Comparison of ENCODE assay signal across 31 mouse cellular contexts in genomic region chr8:86393835-86394234, GRCm38 (mm10).
DNase-seq lines count a peak whose midpoint lies in the region; ATAC-seq lines count a peak whose summit lies in the region.
"Had no signal": no experiment of that assay in that cellular context is flagged by ENCODE, and none has a peak within 500 bp of the region (broad histone marks: within the 10 kb centered on the region; RNA-seq: fewer than 3 reads in every experiment).

No protein-coding gene starts in this region.

- peaks cover 12% of the 10 kb centered on the region for H3K9me3 ChIP-seq in midbrain, embryonic 10.5 days (replicated peaks)
- H3K9me3 ChIP-seq in midbrain, embryonic 16.5 days (replicated peaks; ENCODE audit: control insufficient read depth, low read length, poor library complexity, severe bottlenecking), result no peaks in the 10 kb centered on the region
- H3K9me3 ChIP-seq: embryonic facial prominence, embryonic 10.5 days; forebrain, embryonic 15.5 days; G1E; heart, embryonic 12.5 days; heart, embryonic 15.5 days; hindbrain, embryonic 13.5 days; intestine, embryonic 15.5 days had no signal

- peak overlapping the region; percentile 28; the same call in 1 of the 2 replicates for H3K27ac ChIP-seq in midbrain, embryonic 10.5 days (replicated peaks)
- H3K27ac ChIP-seq in midbrain, embryonic 16.5 days (ENCODE audit: low read length), result no peak overlapping the region
- H3K27ac ChIP-seq: embryonic facial prominence, embryonic 10.5 days; embryonic facial prominence, embryonic 13.5 days; forebrain, embryonic 12.5 days; forebrain, embryonic 15.5 days; heart, embryonic 15.5 days; hindbrain, embryonic 10.5 days; hindbrain, embryonic 13.5 days; intestine, embryonic 15.5 days had no signal

- WGBS in midbrain, embryonic 10.5 days, result 95% methylated on average over 1 of the region's 1 CpGs
- WGBS in midbrain, embryonic 16.5 days, result 94% methylated on average over 1 of the region's 1 CpGs

- no peak overlapping the region for H3K4me3 ChIP-seq in midbrain, embryonic 10.5 days
- no peak overlapping the region for H3K4me3 ChIP-seq in midbrain, embryonic 16.5 days (ENCODE audit: low read depth, low read length)
- H3K4me3 ChIP-seq: embryonic facial prominence, embryonic 10.5 days; embryonic facial prominence, embryonic 13.5 days; erythroblast, embryonic 14.5 days; forebrain, embryonic 12.5 days; forebrain, embryonic 15.5 days; heart, embryonic 12.5 days; heart, embryonic 15.5 days; hindbrain, embryonic 10.5 days; hindbrain, embryonic 13.5 days; intestine, embryonic 15.5 days had no signal

- H3K4me2 ChIP-seq in midbrain, embryonic 16.5 days (ENCODE audit: low read length), result no peak overlapping the region
- H3K4me2 ChIP-seq: embryonic facial prominence, embryonic 13.5 days; forebrain, embryonic 12.5 days; forebrain, embryonic 15.5 days; heart, embryonic 12.5 days; heart, embryonic 15.5 days; hindbrain, embryonic 13.5 days; intestine, embryonic 15.5 days had no signal

- H3K9ac ChIP-seq in midbrain, embryonic 16.5 days (ENCODE audit: low read depth, low read length), result no peak overlapping the region
- H3K9ac ChIP-seq: embryonic facial prominence, embryonic 13.5 days; forebrain, embryonic 12.5 days; forebrain, embryonic 15.5 days; heart, embryonic 12.5 days; heart, embryonic 15.5 days; hindbrain, embryonic 13.5 days; intestine, embryonic 15.5 days had no signal

- DNase-seq in midbrain, embryonic 10.5 days (ENCODE audit: low spot score), result no peak
- DNase-seq in ES-CJ7 (ENCODE audit: low read depth, low spot score), result peak; percentile 97
- peak; percentile 63 for DNase-seq in WW6 (ENCODE audit: low read depth, low spot score)
- DNase-seq in layer of hippocampus, adult 18-20 months (ENCODE audit: low spot score in 2 of 2), result no peak
- DNase-seq in kidney, postnatal 4 days, result no peak
- DNase-seq: adrenal gland, postnatal 25 days; B cell, adult 2 months; cerebellum, adult 11-12 months; cerebellum, adult 8-10 months; cerebellum, postnatal 10 days; cerebellum, postnatal 36 days; embryo, embryonic 11 days; gastrocnemius, postnatal 10 days; gastrocnemius, postnatal 36 days; heart, postnatal 10 days; heart, postnatal 36 days; kidney, adult 18-20 months had no signal

- ATAC-seq in midbrain, embryonic 16.5 days, result no peak
- ATAC-seq: forebrain, embryonic 15.5 days; hindbrain, embryonic 16.5 days; intestine, embryonic 15.5 days had no signal

- no peaks in the 10 kb centered on the region for H3K36me3 ChIP-seq in midbrain, embryonic 10.5 days
- no peaks in the 10 kb centered on the region for H3K36me3 ChIP-seq in midbrain, embryonic 16.5 days (ENCODE audit: control insufficient read depth, insufficient read depth, low read length)
- H3K36me3 ChIP-seq: embryonic facial prominence, embryonic 10.5 days; embryonic facial prominence, embryonic 13.5 days; forebrain, embryonic 12.5 days; forebrain, embryonic 15.5 days; G1E; heart, embryonic 12.5 days; heart, embryonic 15.5 days; hindbrain, embryonic 10.5 days; hindbrain, embryonic 13.5 days; intestine, embryonic 15.5 days had no signal

- peaks cover 25% of the 10 kb centered on the region for H3K4me1 ChIP-seq in midbrain, embryonic 10.5 days
- peaks cover 24% of the 10 kb centered on the region for H3K4me1 ChIP-seq in midbrain, embryonic 16.5 days (ENCODE audit: control insufficient read depth, insufficient read depth, low read length)
- H3K4me1 ChIP-seq: heart, embryonic 15.5 days; intestine, embryonic 15.5 days had no signal

- 0 out of 2 replicates have a peak, but pooled peaks cover 4% of the 10 kb centered on the region for H3K27me3 ChIP-seq in midbrain, embryonic 10.5 days (ENCODE audit: low read depth, poor library complexity, severe bottlenecking)
- H3K27me3 ChIP-seq in midbrain, embryonic 16.5 days (ENCODE audit: control insufficient read depth, insufficient read depth, low read depth, low read length), result no peaks in the 10 kb centered on the region
- H3K27me3 ChIP-seq: CH12.LX; embryonic facial prominence, embryonic 13.5 days; forebrain, embryonic 15.5 days; heart, embryonic 12.5 days; heart, embryonic 15.5 days; hindbrain, embryonic 13.5 days; intestine, embryonic 15.5 days had no signal

Comparison
In these comparisons a context has a peak if more than half of its experiments do, and no peak if none do; other contexts are left out.
1. DNase-seq: peak in ES-CJ7 (single experiment) and WW6 (single experiment); none in midbrain, embryonic 10.5 days (single experiment), layer of hippocampus, adult 18-20 months (0 of 2) and kidney, postnatal 4 days (0 of 2).